Mouse (Mus musculus): Measurements from ENCODE around the gene Zmym1.
"Not testable (repeated sequence)": the region's sequence is repeated elsewhere in the genome, so short reads cannot be mapped to it uniquely, and the experiment has no call there.

Zmym1 gene

GRCm38 (mm10) chr4:127027228-127028190 is 33.4 kb downstream of the Zmym1 start:
- peak; percentile 55 for DNase-seq (ENCODE audit: low spot score)

GRCm38 (mm10) chr4:127026826-127027225 is 34.1 kb downstream of the Zmym1 start:
- DNase-seq (ENCODE audit: low spot score) = no peak

- no peak for DNase-seq (ENCODE audit: low spot score)
These were observed 36.7 kb downstream of the Zmym1 start for GRCm38 (mm10) chr4:127024240-127024639.

GRCm38 (mm10) chr4:127023201-127023600 is 37.8 kb downstream of the Zmym1 start:
- no peak for DNase-seq (ENCODE audit: low spot score)

DNA sequence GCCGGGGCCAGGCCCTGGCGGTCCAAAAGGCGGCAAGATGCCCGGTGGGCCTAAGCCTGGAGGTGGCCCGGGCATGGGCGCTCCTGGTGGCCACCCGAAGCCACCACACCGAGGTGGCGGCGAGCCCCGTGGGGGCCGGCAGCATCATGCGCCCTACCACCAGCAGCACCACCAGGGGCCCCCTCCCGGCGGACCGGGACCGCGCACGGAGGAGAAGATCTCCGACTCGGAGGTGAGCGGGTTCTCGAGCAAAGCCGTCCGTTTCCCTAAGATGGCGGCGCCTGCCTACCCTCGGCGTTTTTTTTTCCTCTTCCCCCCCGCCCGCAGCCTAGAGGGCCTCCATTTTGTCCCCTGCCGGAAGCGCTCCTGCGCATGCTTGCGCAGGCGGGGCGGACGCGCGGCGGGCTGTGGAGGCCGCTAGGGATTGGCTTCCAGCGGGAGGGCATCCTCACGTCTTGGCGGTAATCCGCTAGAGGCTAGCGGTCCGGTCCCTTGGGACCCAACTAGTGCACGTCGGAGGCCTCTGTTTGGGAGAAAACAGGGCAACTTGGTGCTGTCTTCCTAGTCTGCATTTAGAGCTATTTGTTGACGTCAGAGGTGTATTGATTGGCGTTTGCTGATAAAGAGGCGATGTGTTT is 38.8 kb downstream of the Zmym1 start:
- DNase-seq (ENCODE audit: low spot score) = peak; percentile 83

- DNase-seq (ENCODE audit: low spot score) = peak; percentile 99
These were observed 39.6 kb downstream of the Zmym1 start, which contains the start of gene Sfpq for GRCm38 (mm10) chr4:127021151-127021945. Sfpq (plus strand) TSS chr4:127021324.

DNA sequence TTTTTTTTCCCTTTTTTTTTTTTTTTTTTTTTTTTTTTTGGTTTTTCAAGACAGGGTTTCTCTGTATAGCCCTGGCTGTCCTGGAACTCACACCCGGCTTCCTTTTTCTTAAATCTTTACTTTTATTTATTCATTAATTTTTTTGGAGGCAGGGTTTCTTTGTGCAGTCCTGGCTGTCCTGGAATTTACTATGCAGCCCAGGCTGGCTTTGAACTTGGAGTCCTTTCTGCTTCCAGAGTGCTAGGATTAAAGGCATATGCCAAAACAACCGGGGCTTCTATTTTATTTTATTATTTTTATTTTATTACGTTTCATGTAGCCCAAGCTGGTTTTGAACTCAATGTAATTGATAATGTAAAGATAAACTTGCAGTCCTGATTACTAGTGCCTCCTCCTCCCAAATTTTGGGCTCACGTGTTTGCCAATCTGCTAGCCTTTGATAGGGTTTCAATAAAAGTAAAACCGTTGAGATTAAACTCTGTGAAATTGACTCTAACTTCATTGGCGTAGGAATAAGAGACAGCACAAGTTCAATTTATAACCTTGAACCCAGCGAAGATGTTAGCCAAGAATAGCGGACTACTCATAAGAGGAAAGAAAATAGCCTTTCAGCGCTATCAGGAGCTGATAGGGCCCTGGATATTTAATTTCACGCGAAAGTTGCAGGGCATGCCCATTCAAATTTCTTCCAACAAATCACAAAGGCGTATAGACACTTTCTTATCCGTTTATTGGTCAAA is 40.4 kb downstream of the Zmym1 start:
- DNase-seq (ENCODE audit: low spot score) = no peak

DNA sequence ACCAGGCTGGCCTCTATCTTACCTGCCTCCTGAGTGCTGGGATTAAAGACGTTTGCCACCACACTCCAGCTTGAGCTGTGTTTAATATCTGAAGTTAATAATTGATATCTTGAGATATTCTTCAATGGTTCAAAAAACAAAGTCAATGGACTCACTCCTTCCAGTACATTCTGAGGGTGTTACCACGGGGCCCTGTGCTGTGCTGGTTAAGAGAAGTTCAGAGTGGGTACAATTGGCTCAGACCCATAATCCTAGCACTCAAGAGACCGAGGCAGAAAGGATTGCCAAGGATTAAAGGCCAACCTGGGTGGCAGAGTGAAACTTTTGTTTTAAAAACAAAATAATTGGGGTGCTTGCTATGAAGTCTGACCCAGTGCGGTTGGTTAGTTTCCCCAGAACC is 44.6 kb downstream of the Zmym1 start:
- DNase-seq (ENCODE audit: low spot score) = no peak

- DNase-seq (ENCODE audit: low spot score) = peak; percentile 91
These were observed 45.5 kb downstream of the Zmym1 start for GRCm38 (mm10) chr4:127015294-127015993.

- peak; percentile 65 for DNase-seq (ENCODE audit: low spot score)
These were observed 55.6 kb downstream of the Zmym1 start for GRCm38 (mm10) chr4:127005113-127005936.

DNA sequence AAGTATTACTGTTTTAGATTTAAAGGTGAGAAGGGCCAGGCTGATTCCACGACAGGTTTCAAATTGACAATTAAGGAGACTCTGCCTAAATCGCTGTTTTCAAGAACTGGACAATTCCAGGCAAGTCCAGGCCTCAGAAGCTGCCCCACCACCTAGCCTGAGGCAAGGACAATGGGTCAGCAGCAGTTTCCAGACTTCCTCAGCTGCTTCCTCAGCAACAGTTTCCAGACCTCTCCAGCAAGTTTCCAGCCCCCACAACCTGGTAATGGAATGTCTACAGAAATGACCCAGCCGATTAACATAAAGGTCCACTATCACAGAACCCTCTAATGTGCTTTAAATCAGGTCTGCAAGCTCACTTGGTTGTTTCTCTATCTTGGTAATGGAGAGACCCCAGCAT is 56.6 kb downstream of the Zmym1 start:
- no peak for DNase-seq (ENCODE audit: low spot score)

DNA sequence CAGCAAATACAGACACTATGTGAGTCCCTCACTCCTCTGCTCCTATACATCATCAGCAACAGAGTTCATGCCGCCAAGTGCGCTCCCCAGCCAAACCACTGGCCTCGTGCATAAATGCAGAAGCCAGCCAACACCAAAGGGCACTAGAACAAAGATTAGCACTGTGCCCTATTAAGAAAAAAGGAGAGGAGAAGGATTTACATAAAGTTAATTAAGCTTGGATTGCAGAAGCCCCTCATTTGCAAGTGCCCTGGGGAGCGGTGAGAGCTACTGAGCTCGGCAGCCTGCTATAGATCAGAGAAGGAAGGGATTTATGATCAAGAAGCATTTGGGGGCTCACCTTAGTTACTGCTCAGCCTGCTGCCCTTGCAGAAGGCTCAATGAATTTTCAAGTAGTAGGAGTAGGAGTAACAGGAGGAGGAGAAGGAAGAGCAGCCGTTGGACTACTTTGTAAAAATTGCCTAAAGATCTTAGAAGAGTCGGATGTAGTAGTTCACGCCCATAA is 60.3 kb downstream of the Zmym1 start:
- no peak for DNase-seq (ENCODE audit: low spot score)

- DNase-seq (ENCODE audit: low spot score) = not testable (repeated sequence)
These were observed 61.6 kb downstream of the Zmym1 start for GRCm38 (mm10) chr4:126999372-126999771.

Data from layer of hippocampus, adult 11-12 months (tissue).